Mouse (Mus musculus) kidney, adult 11 months (tissue): Measurements from ENCODE around the gene Mum1.
A peak's percentile ranks its signal among the peaks of the same experiment; 100 is the strongest.

Experiments used
- DNase-seq: peaks from one replicate; pipeline ENCODE4 v3.0.0; 2022

Mum1 gene

GRCm38 (mm10) chr10:80226416-80227165 is at the start of gene Mum1:
Mum1 (plus strand) TSS chr10:80226434.
- peak; percentile 100 for DNase-seq

DNA sequence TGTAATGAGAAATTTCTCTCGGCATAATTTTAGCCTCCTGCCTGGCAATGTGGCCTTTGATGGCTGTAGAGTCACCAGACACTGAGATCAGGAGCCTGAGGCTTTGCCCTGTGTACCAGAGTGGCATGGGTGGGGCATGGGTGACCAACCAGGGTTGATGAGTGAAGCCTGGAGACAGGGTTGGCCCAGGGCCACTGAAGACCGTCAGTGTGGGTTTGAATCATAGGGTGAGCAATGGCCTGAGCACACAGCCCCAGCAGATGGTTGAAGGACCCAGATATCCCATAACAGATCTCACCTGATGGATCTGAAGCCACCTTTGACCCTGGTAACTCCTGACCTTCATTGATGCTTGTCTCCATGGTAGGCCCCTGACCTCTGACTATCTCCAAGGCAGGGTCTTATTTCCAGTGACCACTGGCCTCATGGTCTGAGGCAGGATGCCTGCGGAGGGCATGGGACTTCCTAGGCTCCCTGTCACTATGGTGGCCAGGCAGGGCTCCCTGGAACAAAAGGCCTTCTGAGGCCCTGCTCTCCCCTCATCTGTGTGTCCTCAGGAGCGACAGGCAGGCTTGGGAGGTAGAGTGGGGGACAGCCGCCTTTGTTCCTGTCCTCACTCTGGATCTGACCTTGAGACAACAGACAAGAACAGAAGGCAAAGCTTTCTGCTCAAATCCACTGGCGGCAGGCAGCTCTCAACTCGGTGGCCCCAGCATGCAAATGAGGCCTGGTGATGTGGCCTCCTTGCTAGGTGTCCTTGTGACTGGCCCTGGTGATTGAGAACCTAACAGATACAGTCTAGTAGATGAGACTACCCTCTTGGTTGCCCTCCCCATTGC is 48.6 kb upstream of the Mum1 start:
- DNase-seq, result no peak

DNA sequence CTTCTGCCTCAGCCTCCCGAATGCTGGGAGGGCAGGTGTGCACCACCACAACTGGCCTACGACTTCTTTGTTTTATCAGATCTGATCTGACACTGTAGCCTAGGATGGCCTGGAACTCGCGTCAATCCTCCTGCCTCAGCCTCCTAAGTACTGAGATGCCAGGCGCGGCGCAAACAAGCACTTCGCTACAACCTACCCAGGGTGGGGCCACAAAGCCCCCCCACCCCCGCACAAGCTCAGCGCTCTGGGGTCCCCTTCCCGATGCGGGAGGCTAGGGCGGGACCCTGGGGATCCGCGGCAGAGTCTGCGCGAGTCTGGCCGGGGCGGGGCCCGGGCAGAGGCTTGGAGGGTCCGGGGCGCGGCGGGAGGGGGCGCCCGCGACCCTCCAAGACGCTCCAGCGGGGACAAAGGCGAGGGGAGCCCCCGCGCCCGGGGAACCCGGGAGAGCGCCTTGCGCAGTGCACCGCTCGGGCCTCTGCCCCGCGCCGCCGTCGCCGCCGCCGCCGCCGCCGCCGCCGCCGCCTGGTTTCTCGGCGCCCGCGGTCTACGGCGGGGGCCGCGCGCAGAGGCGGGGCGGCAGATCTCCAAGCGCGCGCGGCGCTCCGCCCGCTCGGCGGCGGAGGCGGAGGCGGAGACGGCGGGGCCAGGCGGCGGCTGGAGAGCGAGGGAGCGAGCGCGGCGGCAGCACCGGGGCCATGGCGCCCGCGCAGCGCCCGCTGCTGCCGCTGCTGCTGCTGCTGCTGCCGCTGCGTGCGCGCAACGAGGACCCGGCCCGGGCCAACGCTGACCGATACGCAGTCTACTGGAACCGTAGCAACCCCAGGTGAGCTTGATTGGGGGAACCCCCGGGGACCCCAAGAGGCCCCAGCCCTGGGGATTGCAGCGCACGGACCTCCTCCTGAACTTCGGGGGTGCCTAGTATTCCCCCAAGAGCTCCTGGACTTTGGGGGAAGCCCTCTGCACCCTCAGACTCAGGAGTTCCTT is 46.9 kb upstream of the Mum1 start, which contains the start of gene Efna2:
Gene Efna2, plus strand, starts transcription at position 415 of the 984 bp plus-strand sequence.
- DNase-seq, result no peak

DNA sequence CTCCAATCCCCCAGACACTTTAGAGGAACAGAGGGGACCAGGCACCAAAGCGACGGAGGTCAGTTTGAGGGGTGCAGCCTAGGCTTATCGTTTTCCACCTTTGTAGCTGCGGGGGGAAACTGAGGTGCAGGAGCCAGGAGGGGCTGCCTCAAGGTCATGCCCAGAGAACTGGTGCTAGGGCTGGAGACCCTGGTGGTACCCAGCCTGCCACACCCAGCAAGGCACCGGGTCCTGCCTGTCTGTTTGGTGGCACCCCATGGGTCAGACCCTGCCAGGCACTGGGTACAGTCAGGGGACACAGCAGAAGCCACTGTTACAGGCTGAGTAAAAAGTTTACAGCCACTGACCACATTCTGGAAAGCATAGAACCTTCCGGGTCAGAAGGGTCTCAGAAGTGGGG is 45.9 kb upstream of the Mum1 start:
- DNase-seq, result no peak

- no peak for DNase-seq
These were observed 45.4 kb upstream of the Mum1 start for GRCm38 (mm10) chr10:80180823-80181222.

DNA sequence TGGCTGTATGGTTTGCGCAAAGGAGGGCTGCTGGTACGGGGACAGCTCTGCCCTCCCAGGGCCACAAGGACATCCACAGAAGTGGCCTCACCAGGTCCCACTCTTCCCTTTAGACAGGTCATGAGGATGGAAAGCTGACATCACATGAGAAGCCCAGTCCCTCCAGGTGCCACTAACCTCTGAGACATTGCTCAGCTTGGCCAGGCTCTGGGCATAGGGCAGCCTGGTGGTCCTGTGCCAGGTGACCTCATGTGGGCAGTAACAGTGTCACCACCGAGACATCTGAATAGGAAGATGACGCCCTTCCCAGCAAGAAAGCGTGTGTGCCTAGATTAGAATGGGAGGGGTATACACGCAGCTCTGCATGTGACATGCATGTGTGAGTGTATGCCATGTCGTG is 43.7 kb upstream of the Mum1 start:
- no peak for DNase-seq

GRCm38 (mm10) chr10:80186649-80187048 is 39.6 kb upstream of the Mum1 start:
- DNase-seq, result no peak

- DNase-seq, result no peak
These were observed 38.5 kb upstream of the Mum1 start for GRCm38 (mm10) chr10:80187739-80188138.

GRCm38 (mm10) chr10:80188453-80189024 is 37.7 kb upstream of the Mum1 start:
- DNase-seq, result no peak

DNA sequence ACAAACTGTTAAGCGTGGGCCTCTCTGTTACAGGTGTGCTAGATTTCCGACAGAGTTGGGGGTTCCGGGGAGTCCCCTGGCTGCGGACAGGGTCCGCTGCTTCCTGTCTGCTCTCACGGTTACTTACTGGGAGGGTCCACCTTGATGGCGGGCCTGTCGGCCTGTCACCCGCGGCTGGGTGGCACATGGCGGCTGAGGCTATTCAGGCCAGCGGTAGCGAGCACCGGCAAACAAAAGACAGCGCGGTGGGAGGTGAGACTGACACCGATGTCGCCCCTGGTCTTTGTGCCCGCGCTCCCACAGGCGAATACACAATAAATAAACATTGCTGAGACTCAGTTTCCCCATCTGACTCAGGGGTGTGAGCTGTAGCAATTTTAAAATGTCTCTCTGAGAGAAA is 36.2 kb upstream of the Mum1 start:
- no peak for DNase-seq

DNA sequence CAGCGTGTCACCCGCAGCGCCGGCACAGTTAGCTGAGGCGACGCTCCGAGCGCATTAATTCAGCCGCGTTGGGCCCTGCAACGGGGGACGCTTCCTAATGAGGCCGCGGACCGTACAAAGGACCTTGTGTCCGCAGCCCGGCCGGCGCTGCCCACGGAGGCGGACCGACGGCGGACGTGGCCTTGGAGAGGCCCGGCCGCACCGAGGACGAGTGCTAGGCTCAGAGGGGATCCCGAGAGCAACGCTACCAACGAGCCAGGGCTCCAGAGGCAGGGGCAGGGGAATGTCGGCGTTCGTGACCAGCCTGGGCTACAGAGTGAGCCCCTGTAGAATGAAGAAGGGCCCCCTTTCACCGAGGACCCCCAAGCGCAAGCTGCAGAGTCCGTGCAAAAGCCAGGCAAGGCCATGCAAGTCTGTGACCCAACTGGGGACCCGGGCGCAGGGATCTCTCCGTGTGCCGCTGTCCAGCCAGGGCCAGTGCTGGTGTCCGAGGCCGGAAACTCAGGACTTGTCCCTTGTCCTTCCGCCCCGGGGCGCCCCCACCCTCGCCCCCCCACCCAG is 35.7 kb upstream of the Mum1 start:
- no peak for DNase-seq

DNA sequence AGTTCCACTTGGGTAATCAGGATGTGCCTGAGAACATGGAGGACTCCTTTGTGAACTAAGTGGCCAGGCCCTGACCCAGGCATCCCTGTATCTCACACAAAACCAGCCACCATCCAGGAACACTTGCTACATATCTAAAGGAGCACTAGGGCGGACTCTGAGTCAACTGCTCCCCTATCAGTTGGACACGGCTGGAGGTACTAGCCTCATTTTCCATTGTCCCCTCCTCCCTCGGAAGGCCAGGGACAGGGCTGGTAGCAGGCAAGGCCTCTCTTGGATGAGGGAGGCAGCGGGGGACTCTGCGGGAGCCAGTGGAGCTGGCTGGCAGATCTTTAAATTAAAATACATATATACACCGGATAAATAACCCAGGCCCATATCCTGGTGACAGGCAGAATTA is 32.3 kb upstream of the Mum1 start:
- DNase-seq, result no peak

GRCm38 (mm10) chr10:80194441-80194840 is 31.8 kb upstream of the Mum1 start:
- no peak for DNase-seq

GRCm38 (mm10) chr10:80196167-80196566 is 30.1 kb upstream of the Mum1 start:
- DNase-seq, result no peak

GRCm38 (mm10) chr10:80196778-80197581 is 29.3 kb upstream of the Mum1 start:
- no peak for DNase-seq

- DNase-seq, result peak; percentile 79
These were observed 26.7 kb upstream of the Mum1 start for GRCm38 (mm10) chr10:80199440-80200008.

DNA sequence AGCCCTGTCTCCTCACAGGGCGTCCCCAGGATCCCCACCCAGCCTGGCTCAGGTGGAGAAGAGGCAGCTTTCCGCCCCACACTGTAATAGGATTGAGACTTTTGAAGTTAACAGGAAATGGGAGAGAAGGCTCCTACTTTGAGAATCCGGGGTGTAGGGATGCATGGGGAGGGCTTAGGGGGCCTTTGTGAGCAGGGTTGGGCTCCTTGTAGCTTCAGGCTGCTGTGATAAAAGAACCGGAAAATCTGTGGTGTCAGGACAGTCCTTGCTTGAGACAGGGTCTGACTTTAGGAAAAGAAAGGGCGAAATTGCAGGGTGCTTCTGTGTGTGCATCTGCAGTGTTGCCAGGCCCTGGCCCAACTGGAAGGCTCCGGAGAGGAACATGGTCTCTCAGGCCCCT is 25.7 kb upstream of the Mum1 start:
- DNase-seq, result no peak

- DNase-seq, result no peak
These were observed 22.2 kb upstream of the Mum1 start for GRCm38 (mm10) chr10:80204055-80204454.

GRCm38 (mm10) chr10:80207201-80207600 is 19.0 kb upstream of the Mum1 start:
- DNase-seq, result no peak

- no peak for DNase-seq
These were observed 18.6 kb upstream of the Mum1 start for GRCm38 (mm10) chr10:80207676-80208075.

GRCm38 (mm10) chr10:80208248-80208647 is 18.0 kb upstream of the Mum1 start:
- no peak for DNase-seq
